Mouse (Mus musculus): ENCODE data around the gene Il9r.

DNA sequence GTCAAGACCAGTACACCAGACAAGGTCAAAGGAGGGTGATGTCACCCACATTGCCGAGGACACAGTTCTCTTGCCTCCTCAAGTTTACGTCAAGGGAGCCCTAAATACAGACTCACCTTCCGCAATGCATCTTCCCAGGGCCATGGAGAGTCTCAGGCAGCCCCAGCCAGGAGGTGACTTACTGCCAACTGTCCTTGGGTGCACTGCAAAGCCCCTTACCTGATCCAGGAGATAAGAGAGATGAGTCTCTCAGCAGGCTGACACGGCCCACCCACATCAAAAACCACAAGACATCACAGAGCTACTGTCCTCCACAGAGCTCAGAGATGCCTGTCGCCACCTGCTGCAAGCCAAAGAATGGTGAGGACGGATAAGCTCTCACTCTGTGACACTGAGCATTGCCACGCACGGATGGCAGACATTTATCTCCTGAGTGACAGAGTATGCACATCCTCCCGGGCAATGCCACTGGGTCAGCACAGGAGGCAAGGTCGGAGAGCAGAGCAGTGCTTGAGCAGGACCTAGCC is at the start of gene Il9r:
- TF ChIP-seq POLR2AphosphoS2 (IDR thresholded peaks at IDR 0.05; ENCODE audit: low read depth, low read length) = no peak
- TF ChIP-seq CTCF (conservative IDR thresholded peaks at IDR 0.05 in 1 of 2, IDR thresholded peaks at IDR 0.05 in 1 of 2; ENCODE audit: low read depth in 2 of 2, low read length in 2 of 2) = peak in 1 of 2 experiments; percentile 48; a peak in 2 of 4 replicates
- no peak for TF ChIP-seq POLR2A (IDR thresholded peaks at IDR 0.05; ENCODE audit: low read depth, low read length)
- no peak for TF ChIP-seq MAZ (IDR thresholded peaks at IDR 0.05; ENCODE audit: low read depth, low read length)
- TF ChIP-seq MXI1 (IDR thresholded peaks at IDR 0.05; ENCODE audit: low read depth, low read length) = no peak; the same call in 1 of the 2 replicates
- TF ChIP-seq EP300 (IDR thresholded peaks at IDR 0.05; ENCODE audit: low read length) = peak; percentile 19; the same call in 1 of the 2 replicates
- TF ChIP-seq JUN (IDR thresholded peaks at IDR 0.05; ENCODE audit: insufficient read depth, low read depth, low read length) = no peak
- no peak for TF ChIP-seq USF1 (IDR thresholded peaks at IDR 0.05; ENCODE audit: low read depth, low read length)
- no peak for TF ChIP-seq ZNF384 (IDR thresholded peaks at IDR 0.05; ENCODE audit: low read depth, low read length)
- no peak for TF ChIP-seq ZC3H11A (IDR thresholded peaks at IDR 0.05; ENCODE audit: low read depth, low read length)
- peak; percentile 37; the same call in 1 of the 2 replicates for TF ChIP-seq NELFE (IDR thresholded peaks at IDR 0.05; ENCODE audit: low read depth, low read length)
- TF ChIP-seq ELF1 (IDR thresholded peaks at IDR 0.05; ENCODE audit: low read depth, low read length) = peak; percentile 15; the same call in 1 of the 2 replicates
